Mouse (Mus musculus) MEL (cell line): Measurements from ENCODE around the gene Gtpbp6.

Experiments
- CTCF ChIP-seq, 3 experiments: IDR thresholded peaks in 2 of 3; conservative IDR thresholded peaks in 1 of 3; 2 replicates each; pipeline ENCODE4 v1.5.1; 2011 to 2012; ENCODE audit warnings: low read length in 3 of 3, low read depth in 2 of 3, mild to moderate bottlenecking in 2 of 3, improper control_type of control experiment in 1 of 3, inconsistent platforms in 1 of 3, mixed read lengths in 1 of 3, moderate library complexity in 1 of 3; ENCODE audit not compliant: control insufficient read depth in 1 of 3, insufficient read depth in 1 of 3, poor library complexity in 1 of 3, severe bottlenecking in 1 of 3
- EP300 ChIP-seq, 2 experiments: IDR thresholded peaks; 2 replicates each; pipeline ENCODE4 v1.6.1; 2011; ENCODE audit warnings: improper control_type of control experiment in 2 of 2, low read length in 2 of 2, low read depth in 1 of 2, mild to moderate bottlenecking in 1 of 2
- USF1 ChIP-seq: IDR thresholded peaks from 2 replicates; pipeline ENCODE4 v1.6.1; 2014; ENCODE audit warnings: low read depth, mild to moderate bottlenecking, inconsistent platforms, low read length, improper control_type of control experiment, moderate library complexity

- TF ChIP-seq CTCF (IDR thresholded peaks at IDR 0.05 in 2 of 3, conservative IDR thresholded peaks at IDR 0.05 in 1 of 3; ENCODE audit: control insufficient read depth in 1 of 3, insufficient read depth in 1 of 3, low read depth in 2 of 3, low read length in 3 of 3, poor library complexity in 1 of 3, severe bottlenecking in 1 of 3) (no peak), EP300 (IDR thresholded peaks at IDR 0.05; ENCODE audit: low read depth in 1 of 2, low read length in 2 of 2) (no peak), USF1 (no peak)
Measured at GRCm38 (mm10) chr5:110098991-110099477, 9.0 kb downstream of the Gtpbp6 start.
